Mouse (Mus musculus) hindbrain, embryonic 10.5 days (tissue): ENCODE data around the gene Fez2. TPM values are rescaled to one million over a fixed set of nuclear protein-coding genes. Genes with fewer than 3 reads are reported as not detected.

ENCODE experiments used
- DNase-seq: peaks from one replicate; pipeline ENCODE4 v3.0.0-alpha.2; 2017; ENCODE audit warnings: low spot score
- H3K27ac ChIP-seq: fragments of 300-500 bp; sonication (generic); 2 replicates; pipeline ENCODE4 v1.5.1; 2016; ENCODE audit warnings: mild to moderate bottlenecking, moderate library complexity
- H3K27me3 ChIP-seq: fragments of 300-500 bp; sonication (generic); 2 replicates; pipeline ENCODE4 v1.6.1; 2016; ENCODE audit warnings: mild to moderate bottlenecking; ENCODE audit not compliant: poor library complexity, insufficient read depth, severe bottlenecking
- H3K36me3 ChIP-seq: fragments of 300-500 bp; sonication (generic); 2 replicates; pipeline ENCODE4 v1.6.1; 2016; ENCODE audit warnings: mild to moderate bottlenecking, moderate library complexity
- H3K4me1 ChIP-seq: fragments of 300-500 bp; sonication (generic); replicated peaks from 2 replicates; pipeline ENCODE4 v1.6.1; 2016; ENCODE audit warnings: mild to moderate bottlenecking
- H3K4me3 ChIP-seq: fragments of 300-500 bp; sonication (generic); 2 replicates; pipeline ENCODE4 v1.5.1; 2016; ENCODE audit warnings: mild to moderate bottlenecking, moderate library complexity
- H3K9me3 ChIP-seq: fragments of 300-500 bp; sonication (generic); 2 replicates; pipeline ENCODE4 v1.6.1; 2016; ENCODE audit warnings: mild to moderate bottlenecking, moderate library complexity
- WGBS: fragments of 180-500 bp; shearing (Covaris S2); methylation state at CpG from one replicate; pipeline ENCODE4 v1.1.7; 2016; 5-methylcytosine and 5-hydroxymethylcytosine counted together
- polyA plus RNA-seq: library from polyadenylated mRNA; unstranded; fragments of >200 nt; fragmentation: Nextera tagmentation; extraction: Ambion mirVana; gene quantifications from 2 replicates; pipeline ENCODE4 v1.2.1, GENCODE M21; 2016

The Fez2 gene
- polyA plus RNA-seq, 1 experiment from 2014 or later: 51.1 TPM

DNA sequence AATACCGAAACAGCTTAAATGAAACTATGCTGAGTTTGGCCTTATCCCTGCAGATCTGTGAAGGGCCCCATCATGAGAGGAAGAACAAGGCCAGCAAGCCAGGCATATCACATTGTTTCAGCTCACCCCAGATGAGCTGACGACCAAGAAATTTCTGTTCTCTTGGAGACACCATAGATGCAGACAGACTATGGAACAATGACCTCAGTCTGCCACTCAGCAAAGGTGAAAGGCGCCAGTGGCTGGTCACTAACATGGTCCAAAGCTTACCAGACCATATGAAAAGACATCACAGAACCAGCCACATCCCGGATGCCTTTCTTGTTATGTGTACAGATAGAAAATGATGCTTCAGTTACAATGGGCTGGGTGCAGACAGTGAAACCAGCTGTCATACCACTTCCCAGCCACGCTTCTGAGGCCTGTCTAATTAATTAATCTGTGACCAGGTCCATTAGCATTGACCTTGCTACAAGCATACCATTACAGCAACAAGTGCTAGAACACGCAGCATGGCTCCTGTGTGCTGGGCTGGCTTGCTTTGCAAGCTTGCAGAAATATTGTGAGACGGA, 92.1 kb downstream of the Fez2 start:
- Histone ChIP-seq H3K27ac (0 out of 2 replicates have a peak overlapping the region, but pooled peaks have one; percentile 8), H3K27me3 (no peaks in the 10 kb centered on the region), H3K36me3 (peaks cover 7% of the 10 kb centered on the region; the same call in 1 of the 2 replicates), H3K4me3 (no peak overlapping the region), H3K9me3 (no peaks in the 10 kb centered on the region), H3K4me1 (peaks cover 18% of the 10 kb centered on the region)
- no peak for DNase-seq
- WGBS: 67% methylated on average over 7 of the region's 7 CpGs

DNA sequence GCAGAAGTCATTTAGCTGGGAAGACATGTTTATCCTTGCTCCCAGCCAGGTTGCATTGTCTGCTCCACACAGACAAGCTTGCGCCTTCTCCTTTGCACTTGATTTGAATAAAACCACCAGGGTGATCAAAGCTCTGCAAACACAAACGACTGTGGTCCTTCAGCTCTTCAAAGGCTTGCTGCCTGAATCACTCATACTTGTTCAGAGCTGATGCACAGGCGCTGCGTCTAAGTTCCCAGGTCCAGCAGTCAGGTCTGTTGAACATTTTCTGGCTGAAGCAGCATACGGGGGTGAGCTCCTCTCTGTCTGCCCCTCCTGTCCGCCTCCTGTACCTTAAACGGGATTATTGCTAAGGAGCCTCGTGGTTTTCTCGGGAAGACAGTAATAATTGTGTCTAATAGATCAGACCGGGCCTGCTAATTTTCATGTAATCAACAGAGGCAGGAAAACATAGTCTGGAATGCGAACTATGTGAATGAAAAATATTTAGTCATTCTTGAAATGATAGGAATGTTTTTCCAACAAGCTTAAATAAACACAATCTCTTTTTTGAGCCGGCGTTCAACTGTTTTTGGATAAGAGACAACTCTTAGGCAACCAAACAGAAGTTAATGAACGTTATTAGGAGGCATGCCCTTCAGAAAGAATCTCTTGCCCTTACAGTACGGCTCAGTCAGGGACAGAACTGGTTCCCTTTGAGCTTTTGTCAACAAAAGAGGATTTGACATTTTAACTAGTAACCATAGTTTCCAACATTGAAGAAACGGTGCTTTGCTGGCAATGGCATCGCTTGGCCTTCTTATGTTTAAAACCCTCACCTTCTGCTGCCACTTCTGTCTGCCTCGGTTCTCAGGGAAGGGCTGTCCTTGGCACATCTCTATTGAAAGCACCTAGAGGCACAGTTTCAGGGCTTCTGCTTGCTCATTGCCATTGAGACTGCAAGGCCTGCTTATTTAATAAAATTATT, 95.3 kb downstream of the Fez2 start:
- Histone ChIP-seq H3K36me3 (peaks cover 21% of the 10 kb centered on the region; the same call in 1 of the 2 replicates), H3K27me3 (no peaks in the 10 kb centered on the region), H3K4me1 (peaks cover 18% of the 10 kb centered on the region), H3K4me3 (no peak overlapping the region), H3K9me3 (no peaks in the 10 kb centered on the region), H3K27ac (no peak overlapping the region)
- DNase-seq: no peak
- WGBS: 67% methylated on average over 18 of the region's 18 CpGs

DNA sequence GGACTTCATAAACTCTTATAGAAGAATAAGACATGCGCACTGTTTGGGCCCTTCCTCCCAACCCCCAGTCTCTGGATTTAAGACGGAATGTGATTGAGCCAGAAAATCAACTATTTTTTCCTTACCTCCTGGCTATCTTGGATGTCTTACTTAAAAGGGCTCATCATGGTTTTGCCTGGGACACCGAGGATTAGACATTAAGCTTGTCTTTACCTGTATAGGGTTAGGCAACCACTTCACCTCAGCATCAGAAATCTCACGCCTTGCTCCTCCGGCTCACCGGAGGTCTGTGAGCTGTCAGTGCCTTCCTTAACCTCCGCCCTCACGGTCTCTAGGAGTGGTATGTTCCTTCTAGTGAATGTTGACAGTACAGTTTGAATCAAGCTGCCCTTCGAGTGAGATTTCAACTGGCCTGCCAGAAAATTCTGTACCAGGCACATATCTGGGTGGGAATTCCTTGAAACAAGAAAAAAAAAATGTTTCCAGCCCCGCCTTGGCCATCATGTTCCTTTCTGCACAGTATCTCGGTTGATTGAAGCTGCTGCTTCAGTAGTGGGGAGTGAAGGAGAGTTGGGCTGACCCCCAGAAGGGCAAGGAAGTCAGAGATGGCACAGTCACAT, 96.6 kb downstream of the Fez2 start:
- DNase-seq: no peak
- no peaks in the 10 kb centered on the region for H3K9me3 ChIP-seq
- H3K36me3 ChIP-seq: peaks cover 31% of the 10 kb centered on the region; the same call in 1 of the 2 replicates
- no peak overlapping the region for H3K4me3 ChIP-seq
- H3K27ac ChIP-seq: no peak overlapping the region
- WGBS: 85% methylated on average over 11 of the region's 11 CpGs
- H3K27me3 ChIP-seq: no peaks in the 10 kb centered on the region
- H3K4me1 ChIP-seq: peaks cover 15% of the 10 kb centered on the region

Other genes starting within 250 kb of the Fez2 start
- gene Crim1, start 217.9 kb downstream of the Fez2 start, polyA plus RNA-seq: 3.4 and 4.3 TPM in 2 replicates
- 7.5 and 10.7 TPM in 2 replicates for gene Vit, start 89.9 kb upstream of the Fez2 start, polyA plus RNA-seq